Mouse (Mus musculus) liver, embryonic 14.5 days (tissue): ENCODE measurements at regions not wholly inside any gene's neighbourhood (a gene's known extent, or its start where the extent isn't known, plus 50 kb on each side); places are given as distances from the start of the nearest gene placed in this dataset.

Source experiments
- ATAC-seq: fragments of 200-750 bp; cut with Nextera tagmentation; 2 replicates; pipeline ENCODE4 v1.8.0; 2017; ENCODE audit warnings: moderate number of reproducible peaks, mild to moderate bottlenecking, moderate library complexity; ENCODE audit not compliant: insufficient read depth
- DNase-seq, 3 experiments: peaks; one replicate each; pipeline ENCODE4 v3.0.0-alpha.2; 2012 to 2013; ENCODE audit warnings: low read depth in 3 of 3, low spot score in 3 of 3
- H3K27ac ChIP-seq: fragments of 300-500 bp; sonication (generic); 2 replicates; pipeline ENCODE4 v1.5.1; 2014; ENCODE audit warnings: moderate library complexity, mild to moderate bottlenecking, control low read depth, inconsistent platforms
- H3K27me3 ChIP-seq: fragments of 300-500 bp; sonication (generic); 2 replicates; pipeline ENCODE4 v1.6.1; 2014; ENCODE audit warnings: mild to moderate bottlenecking, low read length, moderate library complexity; ENCODE audit not compliant: control insufficient read depth, insufficient read depth
- H3K36me3 ChIP-seq: fragments of 300-500 bp; sonication (generic); replicated peaks from 2 replicates; pipeline ENCODE4 v1.6.1; 2014; ENCODE audit warnings: low read depth; ENCODE audit not compliant: control insufficient read depth, insufficient read depth
- H3K4me1 ChIP-seq, 2 experiments: fragments of 200-500 bp in 1 of 2; fragments of 300-500 bp in 1 of 2; sonication (generic) in 1 of 2; replicated peaks; 2 replicates each; pipeline ENCODE4 v1.6.1; 2012 to 2014; ENCODE audit warnings: antibody characterized with exemption in 1 of 2, inconsistent platforms in 1 of 2, low read length in 1 of 2; ENCODE audit not compliant: control insufficient read depth in 2 of 2, insufficient read depth in 2 of 2
- H3K4me2 ChIP-seq: fragments of 300-500 bp; sonication (generic); 2 replicates; pipeline ENCODE4 v1.6.1; 2014; ENCODE audit warnings: low read depth, mild to moderate bottlenecking, control low read depth, moderate library complexity
- H3K4me3 ChIP-seq, 2 experiments: fragments of 200-500 bp in 1 of 2; fragments of 300-500 bp in 1 of 2; sonication (generic) in 1 of 2; 2 replicates each; pipeline ENCODE4 v1.5.1; 2012 to 2014; ENCODE audit warnings: low read depth in 2 of 2, low read length in 2 of 2, mild to moderate bottlenecking in 2 of 2, control low read depth in 1 of 2, inconsistent platforms in 1 of 2, moderate library complexity in 1 of 2; ENCODE audit not compliant: insufficient read depth in 1 of 2
- H3K9ac ChIP-seq: fragments of 300-500 bp; sonication (generic); replicated peaks from 2 replicates; pipeline ENCODE4 v1.6.1; 2014; ENCODE audit warnings: mild to moderate bottlenecking, control low read depth, moderate library complexity
- H3K9me3 ChIP-seq: fragments of 300-500 bp; sonication (generic); 2 replicates; pipeline ENCODE4 v1.6.1; 2016; ENCODE audit warnings: low read length, mixed read lengths; ENCODE audit not compliant: control insufficient read depth
- CTCF ChIP-seq: IDR thresholded peaks from 2 replicates; pipeline ENCODE4 v1.5.1; 2016; ENCODE audit warnings: antibody characterized with exemption, low read depth, control low read depth
- EP300 ChIP-seq: IDR thresholded peaks from 2 replicates; pipeline ENCODE4 v1.6.1; 2016; ENCODE audit warnings: antibody characterized with exemption, low read depth
- WGBS: fragments of 180-500 bp; shearing (Covaris S2); extraction: QIAGEN DNeasy Blood & Tissue Kit; methylation state at CpG from one replicate; pipeline ENCODE4 v1.1.7; 2014; ENCODE audit not compliant: insufficient replicate concordance; 5-methylcytosine and 5-hydroxymethylcytosine counted together

GRCm38 (mm10) chr7:34570114-34571065 is 86.1 kb downstream of the Kctd15 start:
- Histone ChIP-seq H3K27me3 (no peaks in the 10 kb centered on the region), H3K4me2 (peak overlapping the region; percentile 45), H3K9ac (no peak overlapping the region), H3K4me1 (no peaks in the 10 kb centered on the region), H3K36me3 (no peaks in the 10 kb centered on the region), H3K27ac (no peak overlapping the region), H3K4me3 (no peak overlapping the region), H3K9me3 (no peaks in the 10 kb centered on the region)
- no peak for TF ChIP-seq CTCF
- TF ChIP-seq EP300: no peak
- WGBS: 5% methylated on average over 43 of the region's 43 CpGs
- no peak for DNase-seq
- no peak for ATAC-seq

- no peaks in the 10 kb centered on the region for H3K9me3 ChIP-seq
- H3K4me1 ChIP-seq: no peaks in the 10 kb centered on the region
- no peak for TF ChIP-seq EP300
- no peak for TF ChIP-seq CTCF
- 30% methylated on average over 8 of the region's 8 CpGs for WGBS
- no peak overlapping the region for H3K4me2 ChIP-seq
- no peak overlapping the region for H3K4me3 ChIP-seq
- H3K27me3 ChIP-seq: no peaks in the 10 kb centered on the region
- no peaks in the 10 kb centered on the region for H3K36me3 ChIP-seq
- ATAC-seq (no peak), DNase-seq (no peak)
- no peak overlapping the region for H3K27ac ChIP-seq
- no peak overlapping the region for H3K9ac ChIP-seq
These were observed 86.8 kb downstream of the Kctd15 start for GRCm38 (mm10) chr7:34569747-34570113.

- H3K27ac ChIP-seq: no peak overlapping the region
- H3K4me2 ChIP-seq: no peak overlapping the region
- DNase-seq (no peak), ATAC-seq (no peak)
- no peaks in the 10 kb centered on the region for H3K27me3 ChIP-seq
- 26% methylated on average over 5 of the region's 5 CpGs for WGBS
- no peak overlapping the region for H3K4me3 ChIP-seq
- H3K9me3 ChIP-seq: no peaks in the 10 kb centered on the region
- no peaks in the 10 kb centered on the region for H3K36me3 ChIP-seq
- TF ChIP-seq CTCF (no peak), EP300 (no peak)
- no peak overlapping the region for H3K9ac ChIP-seq
- no peaks in the 10 kb centered on the region for H3K4me1 ChIP-seq
These were observed 89.0 kb downstream of the Kctd15 start for GRCm38 (mm10) chr7:34567575-34567974.

GRCm38 (mm10) chr7:34562160-34562559 is 94.4 kb downstream of the Kctd15 start:
- no peaks in the 10 kb centered on the region for H3K36me3 ChIP-seq
- no peaks in the 10 kb centered on the region for H3K9me3 ChIP-seq
- TF ChIP-seq CTCF (no peak), EP300 (no peak)
- H3K27ac ChIP-seq: no peak overlapping the region
- H3K4me3 ChIP-seq: no peak overlapping the region
- no peak for DNase-seq
- no peaks in the 10 kb centered on the region for H3K27me3 ChIP-seq
- no peaks in the 10 kb centered on the region for H3K4me1 ChIP-seq
- no peak for ATAC-seq
- 52% methylated on average over 2 of the region's 2 CpGs for WGBS
- H3K9ac ChIP-seq: no peak overlapping the region
- no peak overlapping the region for H3K4me2 ChIP-seq

GRCm38 (mm10) chr7:34558615-34559343 is 97.8 kb downstream of the Kctd15 start:
- Histone ChIP-seq H3K9me3 (no peaks in the 10 kb centered on the region), H3K4me2 (no peak overlapping the region), H3K36me3 (no peaks in the 10 kb centered on the region), H3K27me3 (no peaks in the 10 kb centered on the region), H3K4me1 (no peaks in the 10 kb centered on the region), H3K27ac (no peak overlapping the region), H3K4me3 (no peak overlapping the region), H3K9ac (no peak overlapping the region)
- DNase-seq (no peak), ATAC-seq (no peak)
- WGBS: 52% methylated on average over 8 of the region's 8 CpGs
- TF ChIP-seq EP300 (no peak), CTCF (peak; percentile 31)
